Mouse (Mus musculus): ENCODE measurements at regions not wholly inside any gene's neighbourhood (a gene's known extent, or its start where the extent isn't known, plus 50 kb on each side); places are given as distances from the start of the nearest gene placed in this dataset.

- DNase-seq: no peak
Observed at GRCm38 (mm10) chr17:68134373-68134772, 130.5 kb upstream of the Arhgap28 start.

GRCm38 (mm10) chr17:68135436-68135835 is 131.5 kb upstream of the Arhgap28 start:
- no peak for DNase-seq

GRCm38 (mm10) chr17:68143307-68143706 is 130.3 kb upstream of the L3mbtl4 start:
- no peak for DNase-seq

- no peak for DNase-seq
Observed at GRCm38 (mm10) chr17:68149237-68149792, 124.3 kb upstream of the L3mbtl4 start.

- no peak for DNase-seq
Observed at GRCm38 (mm10) chr17:68152438-68153120, 121.0 kb upstream of the L3mbtl4 start.

- DNase-seq: no peak
Observed at GRCm38 (mm10) chr17:68154879-68155278, 118.7 kb upstream of the L3mbtl4 start.

- no peak for DNase-seq
Observed at GRCm38 (mm10) chr17:68158172-68158651, 115.4 kb upstream of the L3mbtl4 start.

- no peak for DNase-seq
Observed at GRCm38 (mm10) chr17:68161107-68161506, 112.5 kb upstream of the L3mbtl4 start.

GRCm38 (mm10) chr17:68163545-68163944 is 110.1 kb upstream of the L3mbtl4 start:
- no peak for DNase-seq

GRCm38 (mm10) chr17:68164666-68165065 is 108.9 kb upstream of the L3mbtl4 start:
- DNase-seq: no peak

GRCm38 (mm10) chr17:68165171-68165825 is 108.3 kb upstream of the L3mbtl4 start:
- no peak for DNase-seq

- no peak for DNase-seq
Observed at GRCm38 (mm10) chr17:68166397-68166796, 107.2 kb upstream of the L3mbtl4 start.

GRCm38 (mm10) chr17:68172838-68173237 is 100.8 kb upstream of the L3mbtl4 start:
- no peak for DNase-seq

- peak; percentile 6 for DNase-seq
Observed at GRCm38 (mm10) chr17:68176611-68177165, 96.9 kb upstream of the L3mbtl4 start.

GRCm38 (mm10) chr17:68177835-68178234 is 95.8 kb upstream of the L3mbtl4 start:
- DNase-seq: peak; percentile 7

- DNase-seq: no peak
Observed at GRCm38 (mm10) chr17:68185385-68185784, 88.2 kb upstream of the L3mbtl4 start.

GRCm38 (mm10) chr17:68189888-68190287 is 83.7 kb upstream of the L3mbtl4 start:
- no peak for DNase-seq

GRCm38 (mm10) chr17:68205545-68205944 is 68.1 kb upstream of the L3mbtl4 start:
- DNase-seq: no peak

GRCm38 (mm10) chr17:68208837-68209236 is 64.8 kb upstream of the L3mbtl4 start:
- DNase-seq: no peak

GRCm38 (mm10) chr17:68210313-68211254 is 63.0 kb upstream of the L3mbtl4 start:
- peak; percentile 49 for DNase-seq

GRCm38 (mm10) chr17:68218246-68218645 is 55.4 kb upstream of the L3mbtl4 start:
- DNase-seq: no peak

- no peak for DNase-seq
Observed at GRCm38 (mm10) chr17:68223170-68223569, 50.4 kb upstream of the L3mbtl4 start.

Measured in kidney, adult 11 months (tissue).